Mouse (Mus musculus) heart, postnatal 0 days (tissue): ENCODE measurements around the gene Synm. TPM values are rescaled to one million over a fixed set of nuclear protein-coding genes. Genes with fewer than 3 reads are reported as not detected.

Experiments used
- ATAC-seq: fragments of 200-750 bp; cut with Nextera tagmentation; 2 replicates; pipeline ENCODE4 v1.8.0; 2017; ENCODE audit warnings: low read depth, moderate number of reproducible peaks, moderate library complexity; ENCODE audit not compliant: insufficient read depth
- DNase-seq: peaks from one replicate; pipeline ENCODE4 v3.0.0-alpha.2; 2016; ENCODE audit warnings: low spot score
- H3K27ac ChIP-seq: fragments of 300-500 bp; sonication (generic); 2 replicates; pipeline ENCODE4 v1.5.1; 2014; ENCODE audit warnings: low read depth, mild to moderate bottlenecking
- H3K27me3 ChIP-seq: fragments of 300-500 bp; sonication (generic); 2 replicates; pipeline ENCODE4 v1.6.1; 2014; ENCODE audit warnings: low read length, mixed read lengths; ENCODE audit not compliant: control insufficient read depth, insufficient read depth
- H3K36me3 ChIP-seq: fragments of 300-500 bp; sonication (generic); replicated peaks from 2 replicates; pipeline ENCODE4 v1.6.1; 2014; ENCODE audit warnings: low read length, mixed read lengths; ENCODE audit not compliant: control insufficient read depth, insufficient read depth
- H3K4me1 ChIP-seq: fragments of 300-500 bp; sonication (generic); 2 replicates; pipeline ENCODE4 v1.6.1; 2014; ENCODE audit warnings: antibody characterized with exemption; ENCODE audit not compliant: control insufficient read depth, insufficient read depth
- H3K4me2 ChIP-seq: fragments of 300-500 bp; sonication (generic); 2 replicates; pipeline ENCODE4 v1.6.1; 2014; ENCODE audit warnings: low read depth, mild to moderate bottlenecking, low read length, moderate library complexity
- H3K4me3 ChIP-seq: fragments of 300-500 bp; sonication (generic); 2 replicates; pipeline ENCODE4 v1.5.1; 2014; ENCODE audit warnings: low read depth, low read length
- H3K9ac ChIP-seq: fragments of 300-500 bp; sonication (generic); replicated peaks from 2 replicates; pipeline ENCODE4 v1.6.1; 2014; ENCODE audit warnings: low read depth, low read length, mixed read lengths
- H3K9me3 ChIP-seq: fragments of 300-500 bp; sonication (generic); replicated peaks from 2 replicates; pipeline ENCODE4 v1.6.1; 2016; ENCODE audit warnings: low read length; ENCODE audit not compliant: control insufficient read depth
- CTCF ChIP-seq: IDR thresholded peaks from 2 replicates; pipeline ENCODE4 v1.5.1; 2016; ENCODE audit warnings: antibody characterized with exemption, control low read depth, low read depth
- EP300 ChIP-seq: IDR thresholded peaks from 2 replicates; pipeline ENCODE4 v1.6.1; 2016; ENCODE audit warnings: antibody characterized with exemption, low read depth
- WGBS: fragments of 180-500 bp; shearing (Covaris S2); extraction: QIAGEN DNeasy Blood & Tissue Kit; methylation state at CpG from one replicate; pipeline ENCODE4 v1.1.7; 2014; 5-methylcytosine and 5-hydroxymethylcytosine counted together
- microRNA-seq: library from miRNA; unstranded; fragments of <30 nt; microRNA quantifications from one replicate; pipeline ENCODE4, GENCODE M21; 2016
- polyA plus RNA-seq: library from polyadenylated mRNA; unstranded; fragments of >200 nt; fragmentation: Nextera tagmentation; extraction: Ambion mirVana; gene quantifications from 2 replicates; pipeline ENCODE4 v1.2.1, GENCODE M21; 2015
- total RNA-seq: library from RNA; depleted of rRNA; stranded (reverse); fragments of >200 nt; gene quantifications from 2 replicates; pipeline ENCODE4 v1.2.3, GENCODE M21; 2014; ENCODE audit warnings: low replicate concordance; rRNA removed

Gene Synm
- total and polyA plus RNA-seq, 2 experiments from 2014 or later, result 1.5 to 17.2 TPM

DNA sequence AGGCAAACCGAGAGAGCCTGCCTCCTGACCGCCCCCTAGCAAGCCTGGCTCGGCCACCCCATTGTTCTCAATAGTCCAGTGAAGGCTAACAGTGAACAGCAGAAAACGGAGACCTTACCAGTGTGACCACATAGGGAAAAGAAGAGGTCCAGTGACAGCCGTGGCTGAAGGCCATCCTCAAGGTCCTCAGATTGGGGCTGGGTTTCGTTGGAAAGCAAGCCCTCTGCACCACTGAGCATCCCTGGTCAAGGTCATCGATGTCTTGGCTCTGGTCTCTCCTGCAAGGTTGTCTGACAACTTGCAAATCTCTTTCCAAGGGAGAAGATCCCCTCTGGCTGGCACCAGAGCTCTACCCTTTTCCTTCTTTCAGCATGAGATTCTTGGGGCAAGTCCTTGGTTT is 69.7 kb downstream of the Synm start:
- peaks cover 23% of the 10 kb centered on the region for H3K4me1 ChIP-seq
- ATAC-seq (no peak), DNase-seq (no peak)
- no peak overlapping the region for H3K27ac ChIP-seq
- no peaks in the 10 kb centered on the region for H3K9me3 ChIP-seq
- 78% methylated on average over 7 of the region's 7 CpGs for WGBS
- no peak overlapping the region for H3K9ac ChIP-seq
- no peak overlapping the region for H3K4me2 ChIP-seq
- no peak for TF ChIP-seq EP300
- TF ChIP-seq CTCF, result no peak
- no peaks in the 10 kb centered on the region for H3K27me3 ChIP-seq
- no peak overlapping the region for H3K4me3 ChIP-seq
- peaks cover 12% of the 10 kb centered on the region for H3K36me3 ChIP-seq

DNA sequence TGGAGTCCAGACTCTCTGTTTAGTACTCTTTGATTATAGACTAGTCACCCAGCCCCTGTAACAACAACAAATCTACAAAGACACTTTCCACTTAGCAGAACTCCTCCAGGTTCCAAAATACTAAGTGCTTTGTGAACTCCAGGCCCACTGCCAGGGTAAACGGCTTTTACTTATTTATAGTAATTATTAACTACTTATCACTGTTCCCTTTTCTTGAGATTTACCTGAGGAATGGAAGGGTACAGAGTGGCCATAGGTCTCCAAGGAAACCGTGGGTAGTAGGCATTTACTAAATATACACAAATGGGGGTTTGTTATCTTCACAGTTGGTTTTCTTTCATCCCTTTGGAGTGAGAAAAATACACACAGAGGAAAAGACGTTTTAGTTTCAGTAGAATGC is 71.3 kb downstream of the Synm start:
- Histone ChIP-seq H3K4me3 (no peak overlapping the region), H3K9ac (no peak overlapping the region), H3K4me2 (no peak overlapping the region), H3K9me3 (no peaks in the 10 kb centered on the region), H3K27ac (no peak overlapping the region), H3K27me3 (no peaks in the 10 kb centered on the region), H3K36me3 (peaks cover 20% of the 10 kb centered on the region), H3K4me1 (peaks cover 23% of the 10 kb centered on the region)
- no peak for DNase-seq
- TF ChIP-seq EP300, result no peak
- no peak for TF ChIP-seq CTCF
- 26% methylated on average over 3 of the region's 3 CpGs for WGBS
- no peak for ATAC-seq

DNA sequence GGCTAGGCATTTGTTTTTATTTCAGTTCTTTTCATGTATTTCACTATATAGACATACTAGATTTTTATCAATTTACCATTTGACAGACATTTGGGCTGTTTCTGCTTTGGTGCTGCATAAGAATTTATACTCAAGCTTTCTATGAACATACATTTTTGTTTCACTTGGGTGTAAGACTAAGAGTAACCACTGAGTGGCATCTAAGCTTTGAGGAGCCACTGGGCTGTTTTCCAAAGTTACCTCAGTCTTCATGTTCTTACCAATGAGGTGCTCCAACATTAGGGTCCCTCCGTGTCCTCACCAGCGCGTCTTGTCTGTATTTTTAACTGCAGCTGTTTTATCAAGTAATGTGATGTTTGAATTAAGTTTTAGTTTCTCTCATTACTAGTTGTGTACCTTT is 73.0 kb downstream of the Synm start:
- TF ChIP-seq CTCF (peak; percentile 21; the same call in 1 of the 2 replicates), EP300 (no peak)
- WGBS, result 89% methylated on average over 3 of the region's 3 CpGs
- H3K4me2 ChIP-seq, result no peak overlapping the region
- no peak overlapping the region for H3K27ac ChIP-seq
- ATAC-seq, result no peak
- H3K4me1 ChIP-seq, result peaks cover 8% of the 10 kb centered on the region
- peaks cover 21% of the 10 kb centered on the region for H3K36me3 ChIP-seq
- no peak overlapping the region for H3K4me3 ChIP-seq
- H3K9ac ChIP-seq, result no peak overlapping the region
- no peaks in the 10 kb centered on the region for H3K9me3 ChIP-seq
- no peak for DNase-seq
- no peaks in the 10 kb centered on the region for H3K27me3 ChIP-seq

- no peak for TF ChIP-seq CTCF
- no peak for TF ChIP-seq EP300
These were observed 76.5 kb downstream of the Synm start for GRCm38 (mm10) chr7:67683006-67683405.

GRCm38 (mm10) chr7:67681078-67681477 is 78.5 kb downstream of the Synm start:
- H3K9ac ChIP-seq, result no peak overlapping the region
- no peak overlapping the region for H3K4me2 ChIP-seq
- ATAC-seq (no peak), DNase-seq (no peak)
- no peak overlapping the region for H3K27ac ChIP-seq
- 0 out of 2 replicates have a peak, but pooled peaks cover 1% of the 10 kb centered on the region for H3K4me1 ChIP-seq
- H3K36me3 ChIP-seq, result peaks cover 34% of the 10 kb centered on the region
- TF ChIP-seq EP300, result no peak
- no peak for TF ChIP-seq CTCF
- H3K4me3 ChIP-seq, result no peak overlapping the region
- H3K9me3 ChIP-seq, result no peaks in the 10 kb centered on the region
- 77% methylated on average over 9 of the region's 9 CpGs for WGBS
- no peaks in the 10 kb centered on the region for H3K27me3 ChIP-seq

More at GRCm38 (mm10) chr7:67683006-67683405, 76.5 kb downstream of the Synm start:
- H3K9ac ChIP-seq, result no peak overlapping the region
- no peak overlapping the region for H3K4me2 ChIP-seq
- ATAC-seq (no peak), DNase-seq (no peak)
- H3K9me3 ChIP-seq, result no peaks in the 10 kb centered on the region
- H3K4me1 ChIP-seq, result no peaks in the 10 kb centered on the region
- H3K27ac ChIP-seq, result no peak overlapping the region
- WGBS, result 76% methylated on average over 16 of the region's 16 CpGs
- peaks cover 34% of the 10 kb centered on the region for H3K36me3 ChIP-seq
- H3K4me3 ChIP-seq, result no peak overlapping the region
- no peaks in the 10 kb centered on the region for H3K27me3 ChIP-seq

Small RNA genes within 50 kb of the gene (microRNA-seq; reads per million reads assigned to microRNA genes)
- not detected for gene Gm23844

Other genes starting within 250 kb of the Synm start
- 24.4 and 71.6 TPM in 2 replicates for gene Lrrc28, start 114.5 kb downstream of the Synm start, total RNA-seq
- gene Lrrc28, start 114.5 kb downstream of the Synm start, polyA plus RNA-seq, result 14.3 and 15.2 TPM in 2 replicates
- 15.5 and 16.4 TPM in 2 replicates for gene Ttc23, start 112.3 kb downstream of the Synm start, total RNA-seq
- gene Ttc23, start 112.3 kb downstream of the Synm start, polyA plus RNA-seq, result 12.7 TPM in 2 replicates
- gene Igf1r, start 193.1 kb upstream of the Synm start, total RNA-seq, result 41.3 and 41.8 TPM in 2 replicates
- 8.8 and 9.9 TPM in 2 replicates for gene Igf1r, start 193.1 kb upstream of the Synm start, polyA plus RNA-seq